Mouse (Mus musculus) heart, embryonic 14.5 days (tissue): Measurements from ENCODE around the gene Itpr2. TPM values are rescaled to one million over a fixed set of nuclear protein-coding genes. Genes with fewer than 3 reads are reported as not detected.

Experiments
- ATAC-seq: fragments of 200-750 bp; cut with Nextera tagmentation; 2 replicates; pipeline ENCODE4 v1.8.0; 2017; ENCODE audit warnings: low read depth, moderate TSS enrichment; ENCODE audit not compliant: insufficient number of reproducible peaks, insufficient read depth, low FRiP score
- H3K27ac ChIP-seq, 2 experiments: fragments of 200-500 bp in 1 of 2; fragments of 300-500 bp in 1 of 2; sonication (generic) in 1 of 2; replicated peaks in 1 of 2; 2 replicates each; pipeline ENCODE4 v1.5.1; 2012 to 2014; ENCODE audit warnings: low read depth in 2 of 2, low read length in 2 of 2, control low read depth in 1 of 2, mild to moderate bottlenecking in 1 of 2, mixed read lengths in 1 of 2; ENCODE audit not compliant: control insufficient read depth in 1 of 2, insufficient read depth in 1 of 2
- H3K27me3 ChIP-seq: fragments of 300-500 bp; sonication (generic); 2 replicates; pipeline ENCODE4 v1.6.1; 2014; ENCODE audit warnings: mild to moderate bottlenecking, low read length, control low read depth; ENCODE audit not compliant: control insufficient read depth, insufficient read depth
- H3K36me3 ChIP-seq: fragments of 300-500 bp; sonication (generic); 2 replicates; pipeline ENCODE4 v1.6.1; 2014; ENCODE audit warnings: mild to moderate bottlenecking, control low read depth, low read length, mixed read lengths; ENCODE audit not compliant: control insufficient read depth, insufficient read depth
- H3K4me1 ChIP-seq, 2 experiments: fragments of 200-500 bp in 1 of 2; fragments of 300-500 bp in 1 of 2; sonication (generic) in 1 of 2; 2 replicates each; pipeline ENCODE4 v1.6.1; 2012 to 2014; ENCODE audit warnings: low read length in 2 of 2, control low read depth in 1 of 2, mixed read lengths in 1 of 2; ENCODE audit not compliant: control insufficient read depth in 2 of 2, insufficient read depth in 2 of 2
- H3K4me2 ChIP-seq: fragments of 300-500 bp; sonication (generic); 2 replicates; pipeline ENCODE4 v1.6.1; 2014; ENCODE audit warnings: mild to moderate bottlenecking, low read length
- H3K4me3 ChIP-seq, 2 experiments: fragments of 200-500 bp in 1 of 2; fragments of 300-500 bp in 1 of 2; sonication (generic) in 1 of 2; 2 replicates each; pipeline ENCODE4 v1.5.1; 2012 to 2014; ENCODE audit warnings: low read length in 2 of 2, mild to moderate bottlenecking in 2 of 2, control low read depth in 1 of 2, low read depth in 1 of 2, moderate library complexity in 1 of 2; ENCODE audit not compliant: control insufficient read depth in 1 of 2, insufficient read depth in 1 of 2
- H3K9ac ChIP-seq: fragments of 300-500 bp; sonication (generic); 2 replicates; pipeline ENCODE4 v1.6.1; 2014; ENCODE audit warnings: mild to moderate bottlenecking, low read length
- H3K9me3 ChIP-seq: fragments of 300-500 bp; sonication (generic); 2 replicates; pipeline ENCODE4 v1.6.1; 2016; ENCODE audit warnings: low read length, control low read depth; ENCODE audit not compliant: control insufficient read depth
- WGBS: fragments of 180-500 bp; shearing (Covaris S2); extraction: QIAGEN DNeasy Blood & Tissue Kit; methylation state at CpG from one replicate; pipeline ENCODE4 v1.1.7; 2014; 5-methylcytosine and 5-hydroxymethylcytosine counted together
- polyA plus RNA-seq: library from polyadenylated mRNA; unstranded; fragments of >200 nt; fragmentation: Nextera tagmentation; extraction: Ambion mirVana; gene quantifications from 2 replicates; pipeline ENCODE4 v1.2.1, GENCODE M21; 2014

Itpr2 gene
- polyA plus RNA-seq, 1 experiment from 2014 or later = 43.4 TPM

DNA sequence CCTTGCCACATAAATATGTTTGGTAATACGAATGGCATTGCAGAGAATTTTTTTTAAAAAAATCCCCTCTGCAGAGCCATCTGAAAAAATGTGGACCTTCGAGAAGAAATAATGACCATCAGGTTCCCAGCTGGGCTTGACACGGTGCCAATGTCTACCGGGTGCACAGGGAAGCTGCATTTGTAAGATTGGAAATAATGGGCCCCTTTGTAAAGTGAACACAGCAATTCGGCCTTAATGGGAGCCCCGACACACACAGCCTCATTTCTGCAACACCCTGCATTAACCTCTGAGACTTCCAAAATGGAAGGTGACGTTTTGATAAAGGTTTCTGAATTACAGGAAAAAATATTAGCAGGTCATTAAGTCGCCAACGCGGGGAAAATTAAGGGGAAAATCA, 97.9 kb downstream of the Itpr2 start:
- no peak for ATAC-seq
- H3K4me3 ChIP-seq = no peak overlapping the region
- H3K9me3 ChIP-seq = no peaks in the 10 kb centered on the region
- no peak overlapping the region for H3K9ac ChIP-seq
- H3K27me3 ChIP-seq = no peaks in the 10 kb centered on the region
- no peak overlapping the region for H3K27ac ChIP-seq
- WGBS = 78% methylated on average over 10 of the region's 10 CpGs
- peaks cover 23% of the 10 kb centered on the region for H3K36me3 ChIP-seq
- no peaks in the 10 kb centered on the region; a peak in 1 of 4 replicates for H3K4me1 ChIP-seq
- no peak overlapping the region for H3K4me2 ChIP-seq

DNA sequence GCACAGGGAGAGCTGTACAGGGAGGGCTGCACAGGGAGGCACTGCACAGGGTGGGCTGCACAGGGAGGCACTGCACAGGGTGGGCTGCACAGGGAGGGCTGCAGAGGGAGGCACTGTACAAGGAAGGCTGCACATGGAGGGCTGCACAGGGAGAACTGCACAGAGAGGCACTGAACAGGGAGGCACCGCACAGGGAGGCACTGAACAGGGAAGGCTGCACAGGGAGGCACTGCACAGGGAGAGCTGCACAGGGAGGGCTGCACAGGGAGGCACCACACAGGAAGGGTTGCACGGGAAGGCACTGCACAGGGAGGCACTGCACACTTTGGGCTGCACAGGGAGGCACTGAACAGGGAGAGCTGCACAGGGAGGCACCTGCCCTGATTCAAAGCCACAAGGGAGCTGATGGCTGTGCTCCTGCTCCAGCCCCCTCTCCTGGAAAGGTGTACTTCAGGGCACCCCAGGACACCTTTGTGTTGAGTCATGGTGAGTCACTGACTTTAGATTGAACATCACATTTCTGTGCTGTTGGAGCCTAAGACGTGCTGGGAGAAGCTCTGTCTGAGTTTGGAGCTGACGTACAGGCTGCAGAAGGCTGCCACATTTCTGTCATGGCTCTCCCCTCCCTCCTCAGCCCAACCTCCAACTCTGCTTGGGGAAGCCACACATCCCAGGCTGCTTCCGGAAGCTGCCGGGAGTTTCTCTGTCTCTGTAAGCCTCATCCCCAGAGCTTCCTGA, 98.9 kb downstream of the Itpr2 start:
- 49% methylated on average over 6 of the region's 6 CpGs for WGBS
- no peaks in the 10 kb centered on the region; a peak in 1 of 4 replicates for H3K4me1 ChIP-seq
- no peak overlapping the region for H3K4me3 ChIP-seq
- H3K27me3 ChIP-seq = no peaks in the 10 kb centered on the region
- H3K9me3 ChIP-seq = no peaks in the 10 kb centered on the region
- H3K27ac ChIP-seq = no peak overlapping the region; a peak in 1 of 4 replicates
- no peak overlapping the region for H3K4me2 ChIP-seq
- no peak for ATAC-seq
- peaks cover 23% of the 10 kb centered on the region for H3K36me3 ChIP-seq
- no peak overlapping the region for H3K9ac ChIP-seq

DNA sequence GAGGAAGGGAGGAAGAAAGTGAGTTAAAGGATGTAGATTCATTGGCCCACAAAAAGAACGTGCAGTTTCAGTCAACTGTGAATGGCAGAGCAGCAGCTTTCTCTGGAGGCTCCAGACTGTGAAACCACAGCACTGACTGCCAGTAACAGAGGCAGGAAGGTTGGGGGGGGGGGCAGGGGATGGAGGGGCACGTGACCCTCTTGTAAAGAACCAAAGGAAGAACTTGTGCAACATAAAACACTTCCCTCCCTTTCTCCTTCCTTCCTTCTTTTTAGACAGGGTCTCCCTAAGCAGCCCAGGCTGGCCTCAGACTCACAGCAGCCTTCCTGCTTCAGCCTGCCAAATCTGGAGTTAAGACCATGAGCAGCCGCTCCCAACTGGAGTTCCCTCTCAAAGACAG, 104.2 kb downstream of the Itpr2 start:
- peaks cover 38% of the 10 kb centered on the region for H3K36me3 ChIP-seq
- H3K4me1 ChIP-seq = no peaks in the 10 kb centered on the region
- 0 out of 2 replicates have a peak, but pooled peaks cover 3% of the 10 kb centered on the region for H3K9me3 ChIP-seq
- no peak overlapping the region for H3K9ac ChIP-seq
- WGBS = 63% methylated on average over 3 of the region's 3 CpGs
- no peak overlapping the region for H3K4me3 ChIP-seq
- H3K4me2 ChIP-seq = no peak overlapping the region
- H3K27me3 ChIP-seq = no peaks in the 10 kb centered on the region
- ATAC-seq = no peak
- H3K27ac ChIP-seq = no peak overlapping the region

DNA sequence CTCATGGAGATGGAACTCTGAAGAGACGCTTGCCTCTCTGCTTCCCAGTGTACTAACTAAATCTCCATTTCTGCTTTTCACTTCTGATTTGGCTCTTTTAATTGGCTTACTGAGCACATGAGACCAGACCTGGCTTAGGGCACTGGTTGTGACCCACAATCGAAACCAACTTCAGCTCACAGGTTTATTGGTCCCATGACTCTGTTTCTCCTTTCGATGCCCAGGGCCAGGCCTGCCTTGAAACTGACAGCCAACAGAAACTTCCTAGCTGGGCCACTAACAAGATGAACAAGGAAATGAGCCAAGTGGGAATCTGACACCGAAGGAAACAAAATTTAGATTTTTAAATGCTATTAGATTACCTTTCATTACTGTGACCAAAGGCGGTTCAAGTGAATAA, 105.8 kb downstream of the Itpr2 start:
- Histone ChIP-seq H3K4me2 (no peak overlapping the region), H3K9me3 (0 out of 2 replicates have a peak, but pooled peaks cover 3% of the 10 kb centered on the region), H3K36me3 (peaks cover 43% of the 10 kb centered on the region), H3K4me3 (no peak overlapping the region), H3K9ac (no peak overlapping the region), H3K27me3 (no peaks in the 10 kb centered on the region), H3K27ac (no peak overlapping the region), H3K4me1 (no peaks in the 10 kb centered on the region)
- no peak for ATAC-seq
- 94% methylated on average over 5 of the region's 5 CpGs for WGBS

DNA sequence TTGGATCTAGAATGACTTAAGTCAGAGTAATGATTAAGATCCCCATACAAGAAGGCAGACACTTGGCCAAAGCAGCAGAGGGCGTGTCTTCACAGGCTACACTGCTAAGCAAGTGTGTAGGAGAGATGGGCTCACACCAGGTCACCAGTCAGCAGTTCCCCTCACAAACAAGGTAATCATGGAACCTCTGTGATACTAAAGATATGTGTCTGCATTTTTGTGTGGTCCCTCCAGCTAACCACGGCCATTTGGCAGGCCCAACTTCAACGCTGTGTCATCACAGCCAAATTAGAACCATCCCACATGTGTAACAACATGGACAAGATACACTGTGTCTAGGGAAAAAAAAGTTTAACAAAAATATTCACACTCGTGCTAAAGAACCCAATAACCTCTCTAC, 106.4 kb downstream of the Itpr2 start:
- Histone ChIP-seq H3K27ac (no peak overlapping the region), H3K4me1 (no peaks in the 10 kb centered on the region), H3K9ac (no peak overlapping the region), H3K27me3 (no peaks in the 10 kb centered on the region), H3K9me3 (0 out of 2 replicates have a peak, but pooled peaks cover 3% of the 10 kb centered on the region), H3K4me2 (no peak overlapping the region), H3K4me3 (no peak overlapping the region), H3K36me3 (peaks cover 50% of the 10 kb centered on the region)
- WGBS = 81% methylated on average over 4 of the region's 4 CpGs
- ATAC-seq = no peak

DNA sequence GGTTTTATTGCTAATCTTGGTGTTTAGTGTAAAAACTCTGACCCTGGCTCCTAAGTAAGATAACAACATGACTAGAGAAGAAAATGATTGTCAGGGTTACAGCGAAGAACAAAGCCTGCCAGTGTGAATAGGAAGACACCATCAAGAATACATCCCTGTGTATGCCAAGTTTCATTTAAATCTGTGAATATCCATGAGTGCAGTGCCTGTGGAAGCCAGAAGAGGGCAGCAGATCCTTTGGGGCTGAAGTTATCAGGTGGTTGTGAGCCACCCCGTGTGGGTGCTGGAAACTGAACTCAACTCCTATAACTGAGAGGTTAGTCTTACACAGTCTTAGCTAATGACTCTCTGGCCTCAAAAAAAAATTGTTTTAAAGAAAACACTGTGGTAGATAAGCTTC, 109.8 kb downstream of the Itpr2 start:
- no peak overlapping the region for H3K4me2 ChIP-seq
- no peaks in the 10 kb centered on the region for H3K27me3 ChIP-seq
- H3K36me3 ChIP-seq = peaks cover 61% of the 10 kb centered on the region
- no peak overlapping the region for H3K27ac ChIP-seq
- 0 out of 2 replicates have a peak, but pooled peaks cover 3% of the 10 kb centered on the region for H3K9me3 ChIP-seq
- no peak overlapping the region for H3K9ac ChIP-seq
- 0 out of 4 replicates have a peak, but pooled peaks cover 0 to 2% of the 10 kb centered on the region in 2 experiments for H3K4me1 ChIP-seq
- no peak for ATAC-seq
- 74% methylated on average over 2 of the region's 2 CpGs for WGBS
- H3K4me3 ChIP-seq = no peak overlapping the region

DNA sequence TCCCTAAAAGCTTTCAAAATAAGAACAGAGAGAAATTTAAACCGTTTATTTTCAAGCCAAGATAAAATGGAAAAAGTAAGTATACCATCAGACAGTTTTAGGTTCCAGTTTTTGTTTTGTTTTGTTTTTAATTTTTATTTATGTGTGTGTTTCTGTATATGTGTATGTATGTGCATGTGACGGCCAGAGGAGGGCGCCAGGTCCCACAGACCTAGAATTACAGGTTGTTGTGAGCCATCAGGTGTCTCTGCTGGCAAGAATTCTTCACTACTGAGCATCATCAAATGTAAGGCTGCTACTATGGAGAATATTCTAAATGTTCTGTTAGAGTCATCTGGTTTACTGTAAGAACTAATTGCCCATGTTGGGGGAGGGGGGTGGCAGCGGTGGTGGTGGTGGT, 111.9 kb downstream of the Itpr2 start:
- H3K4me3 ChIP-seq = no peak overlapping the region
- peaks cover 55% of the 10 kb centered on the region for H3K36me3 ChIP-seq
- no peak overlapping the region for H3K4me2 ChIP-seq
- ATAC-seq = no peak
- H3K9ac ChIP-seq = no peak overlapping the region
- H3K9me3 ChIP-seq = 0 out of 2 replicates have a peak, but pooled peaks cover 3% of the 10 kb centered on the region
- H3K4me1 ChIP-seq = peaks cover 4 to 7% of the 10 kb centered on the region in 2 experiments; a peak in 1 of 4 replicates
- no peak overlapping the region for H3K27ac ChIP-seq
- WGBS = 80% methylated on average over 4 of the region's 4 CpGs
- H3K27me3 ChIP-seq = no peaks in the 10 kb centered on the region
